Mouse (Mus musculus) lung, postnatal 4 days (tissue): ENCODE data around the gene Tsnaxip1.
"Not testable (repeated sequence)": the region's sequence is repeated elsewhere in the genome, so short reads cannot be mapped to it uniquely, and the experiment has no call there.

Experiments used
- DNase-seq, 2 experiments: peaks; one replicate each; pipeline ENCODE4 v3.0.0; 2021

Gene Tsnaxip1

DNA sequence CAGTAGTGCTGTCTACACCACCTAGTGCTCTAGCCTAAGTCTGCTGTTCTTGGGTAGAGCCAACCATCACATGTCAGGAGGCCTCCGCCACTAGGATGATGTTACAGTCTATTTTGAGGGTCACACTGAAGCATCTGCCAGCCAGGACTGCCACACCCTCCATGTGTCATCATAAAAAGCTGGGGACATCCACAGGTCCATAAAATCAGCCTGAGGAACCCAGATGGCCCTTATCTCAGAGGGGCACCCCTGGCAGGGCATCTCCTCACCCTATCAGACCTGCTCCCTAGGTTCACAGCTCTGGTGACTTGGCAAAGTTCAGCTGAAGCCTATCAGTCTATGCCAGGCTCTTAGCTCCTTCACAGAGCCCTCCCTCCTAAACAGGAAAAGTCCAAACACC is 6.6 kb upstream of the Tsnaxip1 start:
- no peak for DNase-seq

DNA sequence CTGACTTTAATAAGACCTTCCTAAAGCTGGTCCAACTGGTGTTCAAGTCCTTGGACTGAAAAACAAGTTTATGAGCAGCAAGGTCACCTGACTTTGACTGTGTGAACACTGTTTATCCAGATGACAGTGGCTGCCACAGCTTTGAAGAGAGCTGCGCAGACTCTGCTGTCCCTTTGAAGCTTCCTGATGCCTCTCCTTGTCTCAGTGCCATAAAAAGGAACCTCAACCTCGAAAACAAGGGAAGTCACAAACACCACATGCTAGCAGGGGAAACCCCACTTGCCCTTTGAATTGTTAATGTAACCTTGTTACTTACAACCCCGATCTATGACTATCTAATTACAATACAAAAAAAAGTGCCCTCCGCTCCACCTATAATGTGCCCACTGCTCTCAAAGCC is 2.0 kb upstream of the Tsnaxip1 start:
- no peak for DNase-seq

DNA sequence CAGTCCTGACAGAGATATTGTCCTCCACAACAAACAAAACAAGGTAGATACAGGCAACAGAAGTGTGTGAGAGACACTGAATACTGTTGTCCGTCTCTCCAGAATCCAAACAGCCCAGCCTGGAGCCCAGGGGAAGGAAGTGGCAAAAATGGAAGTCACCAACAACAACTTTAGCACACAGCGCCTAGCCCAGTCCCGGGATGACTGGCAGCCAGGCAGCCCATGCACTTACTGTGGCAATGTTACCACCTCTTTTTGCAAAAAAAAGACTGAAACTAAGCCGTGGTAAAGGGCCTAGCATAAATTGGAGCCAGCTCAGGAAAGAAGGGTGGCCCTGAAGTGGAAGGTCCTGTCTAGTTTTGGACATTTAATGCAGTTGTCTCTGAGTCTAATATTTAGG is 1.2 kb upstream of the Tsnaxip1 start:
- DNase-seq = no peak

DNA sequence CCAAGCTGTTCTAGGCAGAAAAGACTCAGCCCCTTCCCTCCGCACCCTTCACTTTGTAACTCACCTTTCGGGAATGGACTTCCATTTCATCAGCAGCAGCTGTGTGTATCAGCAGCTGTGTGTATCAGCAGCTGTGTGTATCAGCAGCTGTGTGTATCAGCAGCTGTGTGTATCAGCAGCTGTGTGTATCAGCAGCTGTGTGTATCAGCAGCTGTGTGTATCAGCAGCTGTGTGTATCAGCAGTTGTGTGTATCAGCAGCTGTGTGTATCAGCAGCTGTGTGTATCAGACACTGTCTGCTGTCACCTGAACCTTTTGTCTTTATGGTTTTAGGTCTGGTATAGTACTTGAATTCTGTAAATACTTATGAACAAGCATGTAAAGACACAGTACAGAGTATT is 6.2 kb downstream of the Tsnaxip1 start:
- not testable (repeated sequence) for DNase-seq

DNA sequence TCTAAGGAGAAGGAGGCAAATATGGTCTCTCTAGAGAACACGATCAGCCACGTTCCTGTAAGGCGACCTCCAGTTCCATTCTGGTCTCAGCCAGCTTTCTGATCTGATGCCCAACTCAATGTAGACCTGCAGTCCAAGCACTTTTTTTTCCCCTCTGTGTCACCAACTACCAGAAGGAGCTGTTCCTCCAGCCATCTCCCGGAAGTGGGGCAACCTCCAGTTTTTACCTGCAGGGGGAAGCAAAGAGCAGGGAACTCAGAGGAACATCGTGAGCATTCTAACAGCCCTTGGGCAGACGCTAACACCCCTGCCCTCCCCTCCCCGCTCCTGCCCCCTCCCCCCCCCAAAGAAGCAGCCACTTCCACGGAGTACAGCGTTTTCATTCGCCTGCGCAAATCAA is 7.8 kb downstream of the Tsnaxip1 start:
- peak; percentile 76 to 87 for DNase-seq

DNA sequence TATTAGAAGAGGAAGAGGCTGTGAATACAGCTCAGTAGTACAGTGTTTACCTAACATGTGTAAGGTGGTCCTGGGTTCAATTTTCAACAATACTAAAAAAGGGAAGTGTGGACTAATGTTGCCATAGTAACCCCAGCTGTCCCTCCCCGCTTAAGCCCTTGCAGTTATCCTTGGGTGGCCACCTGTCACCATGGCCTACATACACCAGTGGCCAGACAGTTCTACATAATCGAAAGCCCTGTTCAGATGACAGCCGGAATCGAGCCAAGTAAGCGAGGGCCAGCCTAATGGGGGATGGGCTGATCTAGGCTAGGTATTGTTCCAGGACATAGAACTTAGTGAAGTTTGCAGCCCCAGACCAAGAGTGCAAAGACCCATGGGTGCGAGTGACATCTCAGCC is 9.5 kb downstream of the Tsnaxip1 start:
- no peak for DNase-seq

DNA sequence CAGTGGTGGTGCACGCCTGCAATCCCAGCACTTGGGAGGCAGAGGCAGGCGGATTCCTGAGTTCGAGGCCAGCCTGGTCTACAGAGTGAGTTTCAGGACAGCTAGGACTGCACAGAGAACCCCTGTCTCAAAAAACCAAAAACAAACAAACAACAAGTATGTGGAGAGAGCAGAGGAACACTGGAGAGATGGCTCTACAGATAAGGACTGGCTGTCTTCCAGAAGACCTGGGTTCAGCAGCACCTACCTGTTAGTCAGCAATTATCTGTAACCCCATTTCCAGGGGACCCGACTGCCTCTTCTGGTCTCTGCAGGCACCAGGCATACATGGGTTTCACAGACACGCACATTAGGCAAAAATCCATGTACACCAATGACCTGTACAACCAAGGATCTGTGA is 11.7 kb downstream of the Tsnaxip1 start:
- no peak for DNase-seq

DNA sequence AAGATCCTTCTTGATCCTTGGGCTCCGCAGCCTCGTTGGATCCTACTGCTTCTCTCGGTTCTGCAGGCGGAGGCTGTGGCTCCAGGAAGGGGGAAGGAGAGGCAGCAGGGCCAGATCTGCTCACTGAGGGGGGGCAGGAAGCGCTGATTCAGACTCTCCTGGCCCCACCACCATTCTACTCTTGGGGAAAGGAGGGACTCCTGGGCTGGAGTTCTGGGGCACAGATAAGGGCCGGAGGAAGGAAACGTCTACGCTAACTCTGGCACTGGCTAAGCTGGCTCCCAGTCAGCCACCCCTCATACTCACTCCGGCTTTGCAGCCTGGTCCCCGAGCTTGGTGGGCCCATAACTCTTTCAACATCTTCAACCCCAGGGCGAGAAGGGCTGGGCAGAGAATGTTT is 19.1 kb downstream of the Tsnaxip1 start:
- DNase-seq = no peak

DNA sequence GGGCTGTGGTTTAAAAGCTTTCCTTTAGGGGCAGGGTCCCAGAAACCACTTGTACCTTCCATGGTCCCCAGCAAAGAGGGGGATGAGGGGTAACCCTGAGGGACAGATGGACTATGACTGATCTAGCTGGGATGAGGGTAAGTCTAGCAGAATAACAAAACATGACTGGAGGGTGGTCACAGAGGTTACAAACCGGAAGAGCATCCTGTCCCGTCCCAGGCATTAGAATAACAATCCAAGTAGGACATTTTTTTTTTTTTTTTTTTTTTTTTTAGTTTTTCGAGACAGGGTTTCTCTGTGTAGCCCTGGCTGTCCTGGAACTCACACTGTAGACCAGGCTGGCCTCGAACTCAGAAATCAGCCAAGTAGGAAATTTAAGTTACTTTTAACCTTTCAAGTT is 22.5 kb downstream of the Tsnaxip1 start:
- DNase-seq = no peak

DNA sequence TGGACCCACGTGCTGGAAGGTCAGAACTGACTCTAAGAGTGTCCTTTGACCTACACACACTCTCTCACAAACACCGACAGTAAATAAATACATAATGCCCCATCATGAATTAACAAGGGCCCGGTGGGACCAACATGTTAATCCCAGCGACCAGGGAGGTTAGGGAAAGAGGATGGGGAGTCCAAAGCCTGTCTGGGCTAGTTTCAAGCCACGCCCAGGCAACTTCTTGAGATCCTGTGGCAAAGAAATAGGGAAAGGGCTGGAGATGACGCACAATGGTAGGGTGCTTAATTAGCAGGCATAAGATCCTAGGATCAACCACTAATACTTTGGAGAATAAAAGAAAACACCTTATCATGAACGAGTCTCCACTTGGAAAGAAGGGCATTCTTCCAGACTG is 23.1 kb downstream of the Tsnaxip1 start:
- DNase-seq = no peak

DNA sequence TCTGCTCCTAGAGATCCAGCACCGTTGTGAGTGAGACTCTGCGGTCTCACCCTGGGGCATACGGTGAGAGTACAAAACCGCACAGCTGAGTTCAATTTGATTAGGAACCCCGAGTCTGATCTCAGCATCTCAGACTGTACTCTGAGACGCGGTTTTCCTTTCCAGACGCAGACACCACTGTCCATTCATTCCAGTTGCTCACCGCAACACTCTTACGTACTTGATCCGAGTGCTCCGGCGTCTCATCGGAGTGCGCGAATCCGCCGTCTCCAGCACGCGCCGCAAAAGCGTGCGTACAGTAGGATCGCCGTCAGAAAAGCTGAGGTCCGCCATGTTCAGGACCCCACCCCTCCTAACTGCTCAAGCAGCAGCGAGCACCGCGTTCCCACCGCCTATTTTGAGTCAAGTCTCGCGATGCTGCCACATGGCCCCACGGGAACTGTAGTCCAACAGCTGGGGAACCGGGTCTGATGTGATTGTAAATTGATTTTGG is 24.2 kb downstream of the Tsnaxip1 start:
- DNase-seq = peak; percentile 90 to 92

DNA sequence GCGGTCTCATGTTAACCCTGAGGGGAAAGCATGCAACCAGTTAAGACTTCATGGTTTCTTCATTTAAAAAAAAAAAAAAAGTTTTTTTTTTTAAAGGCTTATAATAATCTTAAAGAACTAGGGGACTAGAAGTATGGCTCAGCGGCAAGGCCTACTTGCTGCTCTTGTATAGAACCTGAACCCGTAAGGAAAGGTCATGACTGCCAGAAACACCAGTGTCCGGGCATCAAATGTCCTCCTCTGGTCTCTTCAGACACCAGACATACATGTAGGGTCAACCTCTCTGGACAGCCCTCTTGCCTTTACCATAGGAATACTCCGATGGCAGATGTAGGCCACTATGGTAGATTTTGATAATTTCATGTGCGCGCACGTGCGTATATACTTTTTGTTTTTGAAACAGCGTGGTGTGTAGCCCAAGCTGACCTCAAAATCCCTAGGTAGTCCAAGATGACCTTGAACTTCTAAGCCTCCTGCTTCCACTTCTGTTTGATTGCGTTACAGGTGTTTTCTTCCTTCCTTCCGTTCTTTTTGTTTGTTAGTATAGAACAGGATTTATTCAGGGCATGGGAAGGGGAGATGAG is 24.7 kb downstream of the Tsnaxip1 start:
- no peak for DNase-seq

DNA sequence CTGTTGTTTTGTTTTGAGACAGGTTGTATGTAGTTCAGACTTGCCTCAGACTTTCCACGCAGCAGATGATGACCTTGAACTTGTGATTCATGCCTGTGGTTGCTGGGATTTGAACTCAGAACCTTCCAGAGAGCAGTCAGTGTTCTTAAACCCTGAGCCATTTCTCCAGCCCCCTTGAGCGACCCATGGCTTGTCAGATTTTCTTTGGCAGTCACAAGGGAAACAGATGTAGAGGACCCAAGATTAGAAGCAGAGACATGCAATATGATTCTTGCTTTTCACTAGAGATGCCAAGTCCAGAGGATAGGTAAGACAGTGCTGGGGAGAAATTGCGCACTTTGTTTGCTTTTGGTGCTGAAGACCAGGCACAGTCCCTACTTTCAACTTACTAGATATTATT is 25.6 kb downstream of the Tsnaxip1 start, which contains the start of gene Cenpt:
Cenpt (minus strand) TSS at position 101 of the 400 bp plus-strand sequence.
- no peak for DNase-seq

DNA sequence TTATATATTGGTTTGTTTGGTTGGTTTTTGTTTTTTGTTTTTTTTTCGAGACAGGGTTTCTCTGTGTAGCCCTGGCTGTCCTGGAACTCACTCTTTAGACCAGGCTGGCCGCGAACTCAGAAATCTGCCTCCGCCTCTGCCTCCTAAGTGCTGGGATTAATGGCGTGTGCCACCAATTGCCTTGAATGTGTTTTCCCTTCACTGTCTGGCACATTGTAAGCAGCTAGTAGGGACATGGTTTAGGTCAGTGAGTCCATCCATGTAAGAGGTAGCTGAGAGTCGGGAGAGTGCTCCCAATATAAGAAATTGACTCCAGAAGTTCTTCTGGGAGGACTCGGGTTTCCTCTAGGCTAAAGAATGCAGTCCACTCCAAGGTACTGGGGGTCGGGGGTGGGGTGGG is 26.8 kb downstream of the Tsnaxip1 start:
- no peak for DNase-seq

DNA sequence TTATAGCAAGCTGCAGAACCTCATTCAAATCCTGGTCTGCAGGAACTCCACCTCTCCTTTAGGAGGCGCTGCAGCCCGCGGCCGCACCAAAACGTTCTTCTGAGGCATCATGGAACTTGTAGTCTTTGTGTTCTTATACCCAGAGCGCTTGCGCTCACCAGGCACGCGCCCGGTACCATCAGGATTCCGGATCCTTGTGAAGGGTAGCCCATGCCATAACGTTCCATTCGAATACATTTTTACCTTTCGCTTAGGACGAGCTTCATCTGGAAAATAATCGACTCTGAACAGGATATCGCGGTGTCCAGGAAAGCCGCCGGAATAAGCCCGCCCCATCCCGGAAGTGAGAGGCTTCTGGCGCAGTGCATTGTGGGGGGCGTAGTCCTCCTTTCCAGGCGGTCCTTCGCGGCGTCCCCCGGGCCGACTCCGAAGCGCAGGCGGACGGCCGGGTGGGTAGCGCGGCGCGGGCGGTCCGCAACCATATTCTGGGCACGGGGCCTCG is 27.2 kb downstream of the Tsnaxip1 start, which contains the start of gene Thap11:
Thap11 (plus strand) TSS at position 418 of the 502 bp plus-strand sequence.
- peak; percentile 94 to 95 for DNase-seq

DNA sequence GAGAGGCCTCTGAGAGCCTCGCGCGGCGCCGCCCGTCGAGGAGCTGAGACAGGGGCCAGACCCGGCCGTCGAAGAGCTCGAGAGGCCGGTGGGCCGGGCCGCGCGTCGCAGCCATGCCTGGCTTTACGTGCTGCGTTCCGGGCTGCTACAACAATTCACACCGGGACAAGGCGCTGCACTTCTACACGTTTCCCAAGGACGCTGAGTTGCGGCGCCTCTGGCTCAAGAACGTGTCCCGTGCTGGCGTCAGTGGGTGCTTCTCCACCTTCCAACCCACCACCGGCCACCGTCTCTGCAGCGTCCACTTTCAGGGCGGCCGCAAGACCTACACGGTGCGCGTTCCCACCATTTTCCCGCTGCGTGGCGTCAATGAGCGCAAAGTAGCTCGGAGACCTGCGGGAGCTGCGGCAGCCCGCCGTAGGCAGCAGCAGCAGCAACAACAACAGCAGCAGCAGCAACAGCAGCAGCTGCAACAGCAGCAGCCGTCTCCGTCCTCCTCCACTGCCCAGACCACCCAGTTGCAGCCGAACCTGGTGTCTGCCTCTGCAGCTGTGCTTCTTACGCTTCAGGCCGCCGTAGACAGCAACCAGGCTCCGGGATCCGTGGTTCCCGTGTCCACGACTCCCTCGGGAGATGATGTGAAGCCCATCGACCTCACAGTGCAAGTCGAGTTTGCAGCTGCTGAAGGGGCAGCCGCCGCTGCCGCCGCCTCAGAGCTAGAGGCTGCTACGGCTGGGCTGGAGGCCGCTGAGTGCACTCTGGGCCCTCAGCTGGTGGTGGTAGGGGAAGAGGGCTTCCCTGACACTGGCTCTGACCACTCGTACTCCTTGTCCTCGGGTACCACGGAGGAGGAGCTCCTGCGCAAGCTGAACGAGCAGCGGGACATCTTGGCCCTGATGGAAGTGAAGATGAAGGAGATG is 28.0 kb downstream of the Tsnaxip1 start:
- peak in 1 of 2 experiments; percentile 72 for DNase-seq

DNA sequence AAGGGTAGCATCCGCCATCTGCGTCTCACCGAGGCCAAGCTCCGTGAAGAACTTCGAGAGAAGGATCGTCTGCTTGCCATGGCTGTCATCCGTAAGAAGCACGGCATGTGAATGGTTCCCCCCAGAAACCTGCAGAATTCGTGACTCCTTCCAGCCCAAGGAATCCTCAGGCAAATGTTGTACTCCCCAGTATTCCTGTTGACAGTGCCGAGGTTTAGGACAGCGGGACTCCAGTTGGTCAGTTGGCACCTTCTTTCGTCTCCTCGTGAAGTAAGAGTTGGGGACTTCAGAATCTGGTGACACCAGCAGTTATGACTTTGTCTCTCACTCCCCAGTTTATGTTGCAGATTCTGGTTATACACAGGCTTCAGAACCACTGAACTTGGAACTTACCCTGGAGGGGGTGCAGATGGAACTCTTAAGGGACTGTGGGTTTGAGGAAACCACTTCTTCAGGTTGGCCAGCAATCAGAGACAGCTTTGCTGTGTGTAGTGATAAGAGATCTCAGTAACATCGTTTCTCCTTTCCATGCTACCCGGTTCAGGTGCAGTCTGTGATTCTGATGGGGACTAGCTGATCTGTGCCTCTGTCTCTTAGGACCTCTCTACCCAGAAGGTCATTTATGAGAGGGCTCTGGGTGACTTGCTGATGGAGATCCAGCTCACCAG is 28.8 kb downstream of the Tsnaxip1 start:
- no peak for DNase-seq

DNA sequence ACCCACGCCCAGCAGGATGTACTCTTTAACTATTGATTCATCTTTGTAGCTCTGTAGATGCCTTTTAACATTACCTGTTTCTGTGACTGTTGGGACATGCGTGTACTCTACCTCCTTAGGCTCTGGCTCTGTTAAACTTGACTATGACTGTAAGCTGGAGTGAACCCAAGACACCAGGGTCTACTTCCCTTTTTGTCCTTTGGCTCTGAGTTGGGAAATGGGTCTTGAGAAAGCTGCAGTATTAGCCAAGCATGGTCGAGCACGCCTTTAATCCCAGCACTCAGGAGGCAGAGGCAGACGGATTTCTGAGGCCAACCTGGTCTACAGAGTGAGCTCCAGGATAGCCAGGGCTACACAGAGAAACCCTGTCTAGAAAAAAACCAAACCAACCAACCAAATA is 31.0 kb downstream of the Tsnaxip1 start:
- DNase-seq = peak in 1 of 2 experiments; percentile 32

DNA sequence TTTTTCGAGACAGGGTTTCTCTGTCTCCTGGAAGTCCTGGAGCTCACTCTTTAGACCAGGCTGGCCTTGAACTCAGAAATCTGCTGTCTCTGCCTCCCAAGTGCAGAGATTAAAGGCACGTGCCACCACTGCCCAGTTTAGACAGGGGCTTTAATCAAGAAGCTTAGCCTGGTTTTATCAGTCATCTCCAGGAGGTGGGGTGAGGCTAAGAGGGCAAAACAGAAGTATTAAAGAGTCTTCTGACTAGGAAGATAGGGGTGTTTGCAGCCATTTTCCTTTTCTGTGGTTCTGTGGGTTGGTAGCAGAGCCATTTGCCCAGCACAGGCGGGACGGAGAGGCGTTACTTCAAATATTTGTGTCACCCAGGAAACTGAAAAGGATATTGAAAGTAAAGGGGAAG is 31.8 kb downstream of the Tsnaxip1 start:
- DNase-seq = no peak

DNA sequence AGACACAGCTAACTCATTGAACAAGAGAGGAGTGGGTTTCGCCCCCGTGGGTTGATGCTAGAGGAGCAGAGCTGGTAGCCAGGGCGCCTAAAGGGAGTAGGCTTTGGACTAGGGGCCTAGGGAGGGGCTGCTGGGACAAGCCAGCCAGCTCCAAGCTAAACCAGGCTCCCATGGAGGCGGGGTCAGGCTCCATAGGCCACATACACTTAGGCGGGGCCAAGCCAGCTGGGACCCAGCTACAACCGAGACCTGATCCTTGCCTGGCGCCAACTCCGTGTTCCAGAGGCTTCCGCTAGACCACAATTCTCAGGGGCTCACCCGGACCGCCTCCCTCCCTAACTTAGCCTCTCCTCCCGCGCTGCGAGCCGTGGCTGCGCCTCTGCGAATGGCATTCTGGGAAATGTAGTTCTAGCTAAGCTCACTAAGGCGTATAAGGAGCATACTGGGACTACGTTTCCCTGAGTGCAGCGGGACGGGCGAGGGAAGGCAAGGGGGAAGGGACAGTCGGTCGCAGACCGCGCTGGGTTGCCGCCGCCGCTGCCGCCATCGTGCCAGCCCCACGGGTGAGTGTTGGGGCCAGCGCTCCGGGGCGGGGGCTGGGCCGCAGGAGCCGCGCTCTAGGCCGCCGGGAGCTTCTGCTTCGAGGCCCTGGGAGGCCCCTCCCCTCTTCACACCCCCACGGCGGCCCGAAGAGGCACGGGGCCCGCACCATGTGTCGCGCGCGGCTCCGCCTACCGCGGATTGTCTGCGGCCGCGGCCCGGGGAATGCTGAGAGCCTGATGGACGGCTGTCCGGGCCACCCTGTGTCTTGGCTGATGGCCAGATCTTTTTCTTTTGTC is 32.8 kb downstream of the Tsnaxip1 start, which contains the start of gene Nutf2:
Nutf2 (plus strand) TSS at position 438 of the 839 bp plus-strand sequence.
- DNase-seq = peak; percentile 96 to 99

DNA sequence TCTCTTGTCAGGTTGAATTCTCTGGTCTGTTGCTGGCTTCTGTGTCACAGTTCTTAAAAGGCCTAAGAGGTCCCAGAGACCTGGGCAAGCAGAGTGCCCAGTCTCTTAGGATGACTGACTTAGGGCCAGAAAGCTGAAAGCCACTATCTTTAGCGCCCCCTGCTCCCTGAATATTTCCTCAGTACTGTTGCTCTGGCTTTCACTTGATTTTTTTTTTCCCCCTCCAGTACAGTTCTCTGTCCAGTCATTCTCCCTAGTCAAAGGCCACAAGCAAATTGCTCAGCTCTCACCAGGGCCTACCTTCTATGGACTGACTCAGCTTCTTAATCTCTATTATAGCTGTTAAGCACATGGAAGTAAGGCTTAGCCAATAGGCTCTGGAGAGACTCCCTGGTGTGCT is 34.4 kb downstream of the Tsnaxip1 start:
- DNase-seq = peak in 1 of 2 experiments; percentile 27

DNA sequence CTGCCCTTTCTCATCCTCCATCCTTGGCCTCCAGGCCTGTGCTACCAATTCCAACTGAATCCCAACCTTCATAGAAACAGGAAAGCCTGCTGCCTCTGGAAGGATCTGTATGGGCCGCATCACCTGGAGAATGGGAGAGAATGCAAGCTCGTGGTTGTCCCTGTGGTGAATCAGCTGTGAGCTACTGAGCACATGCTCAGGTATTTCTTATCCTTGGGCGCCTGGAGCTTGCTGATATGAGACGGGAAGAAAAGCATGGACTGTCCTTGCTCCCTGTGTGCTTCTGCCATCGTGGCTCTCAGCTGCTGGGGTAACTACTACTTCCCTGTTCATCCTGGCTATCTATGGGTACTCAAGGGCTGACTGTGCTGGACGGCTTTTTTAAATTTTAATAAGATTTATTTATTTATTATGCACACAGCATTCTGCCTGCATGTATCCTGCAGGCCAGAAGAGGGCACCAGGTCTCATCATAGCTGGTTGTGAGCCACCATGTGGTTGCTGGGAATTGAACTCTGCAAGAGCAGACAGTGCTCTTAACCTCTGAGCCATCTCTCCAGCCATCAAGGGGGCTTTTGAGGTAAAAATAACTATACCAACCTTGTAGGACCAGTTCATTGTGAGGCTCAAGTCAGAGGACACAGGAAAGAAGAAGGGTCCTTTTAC is 39.0 kb downstream of the Tsnaxip1 start:
- peak in 1 of 2 experiments; percentile 16 for DNase-seq
